Mouse (Mus musculus) MEL-GATA-1-ER (cell line): Measurements from ENCODE around the gene Jak3.
A peak's percentile ranks its signal among the peaks of the same experiment; 100 is the strongest.

Source experiments
- DNase-seq: peaks from one replicate; pipeline ENCODE4 v3.0.0-alpha.2; 2012; ENCODE audit warnings: low read depth; ENCODE audit errors: extremely low read depth

The Jak3 gene

GRCm38 (mm10) chr8:71676020-71676741 is at the start of gene Jak3:
Gene Jak3, plus strand, starts transcription at chr8:71676296.
- DNase-seq: no peak

- DNase-seq: no peak
Observed at GRCm38 (mm10) chr8:71626753-71627152, 49.3 kb upstream of the Jak3 start.

- no peak for DNase-seq
Observed at GRCm38 (mm10) chr8:71627265-71628099, 48.6 kb upstream of the Jak3 start.

DNA sequence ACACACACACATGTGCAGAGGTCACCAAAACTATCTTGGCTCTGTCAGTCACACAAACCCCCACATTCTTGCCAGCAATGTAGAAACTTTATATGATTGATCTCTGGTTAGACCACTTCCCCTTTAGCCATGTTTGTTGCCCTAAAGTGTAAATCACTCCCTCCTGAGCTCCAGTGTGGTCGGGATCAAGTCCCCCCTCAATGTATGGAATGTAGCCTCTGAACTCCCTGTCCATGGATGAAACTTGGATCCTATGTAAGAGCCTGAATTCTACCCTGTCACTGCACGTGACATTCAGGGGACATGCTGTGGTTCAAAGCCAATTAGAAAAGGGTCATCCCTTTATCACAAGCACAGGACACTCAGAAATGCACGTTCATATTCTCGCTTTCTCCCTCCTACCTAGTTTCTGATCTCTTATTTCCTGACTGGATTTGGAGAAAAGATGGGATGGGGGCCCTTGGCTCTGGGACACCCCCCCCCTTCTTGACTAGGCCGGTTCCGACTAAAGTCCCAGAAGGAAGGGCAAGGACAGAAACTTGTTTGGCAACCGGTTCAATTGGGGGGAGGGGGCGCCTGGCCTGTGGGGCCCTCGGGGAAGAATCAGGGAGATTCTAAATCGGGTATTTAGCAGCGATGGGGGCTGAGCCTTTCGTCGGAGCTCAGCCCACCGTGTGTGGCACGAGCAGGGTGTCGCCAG is 47.5 kb upstream of the Jak3 start:
- peak; percentile 25 for DNase-seq

DNA sequence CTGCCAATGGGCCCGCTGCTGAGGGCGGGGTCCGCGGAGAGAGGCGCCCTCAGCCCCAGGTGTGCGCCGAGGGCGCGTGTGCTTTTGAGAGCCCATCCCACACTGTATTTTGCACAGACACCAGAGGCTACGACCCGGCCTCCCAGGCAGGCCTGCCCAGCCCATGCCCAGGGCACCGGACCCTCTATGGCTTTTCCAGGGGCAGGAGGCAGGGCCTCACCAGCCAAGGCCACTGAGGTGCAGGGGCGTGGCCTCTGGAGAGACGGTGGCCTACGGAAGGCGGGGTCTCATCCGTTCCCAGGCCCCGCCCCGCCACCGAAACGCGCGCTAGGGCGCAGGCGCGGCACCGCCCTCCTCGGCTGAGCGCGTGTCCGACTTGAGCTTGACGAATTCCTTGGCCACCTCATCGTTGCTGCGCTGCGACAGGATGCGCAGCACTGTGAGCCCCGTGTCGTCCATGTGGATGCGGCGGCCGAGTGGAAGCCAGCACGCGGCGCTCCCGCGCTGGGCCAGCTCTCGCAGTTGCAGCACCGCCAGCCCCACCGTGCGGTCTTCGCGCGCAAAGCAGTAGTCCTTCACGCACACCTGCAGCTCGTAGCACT is 46.9 kb upstream of the Jak3 start:
- DNase-seq: peak; percentile 67

DNA sequence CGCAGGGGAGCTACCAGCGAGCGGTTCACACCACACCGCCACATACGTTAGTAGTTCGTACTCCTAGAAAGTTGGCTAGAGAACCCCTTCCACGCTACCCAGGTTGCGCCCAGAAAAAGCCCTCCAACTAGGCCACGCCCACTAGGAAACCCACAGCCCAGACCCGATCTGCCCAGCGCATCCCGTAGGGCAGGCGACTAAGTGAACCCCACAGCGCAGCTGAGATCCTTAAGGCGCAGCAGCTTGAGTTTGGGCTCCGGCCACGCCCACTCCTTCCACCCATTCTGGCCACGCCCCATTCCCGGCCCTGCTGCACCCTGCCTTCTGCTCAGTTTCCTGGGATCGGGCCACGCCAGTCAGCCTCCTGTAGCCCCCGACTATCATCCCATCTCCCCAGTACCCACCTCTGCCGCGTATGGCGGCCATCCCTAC is 46.3 kb upstream of the Jak3 start:
- DNase-seq: peak; percentile 60

GRCm38 (mm10) chr8:71630761-71631160 is 45.3 kb upstream of the Jak3 start:
- DNase-seq: no peak

DNA sequence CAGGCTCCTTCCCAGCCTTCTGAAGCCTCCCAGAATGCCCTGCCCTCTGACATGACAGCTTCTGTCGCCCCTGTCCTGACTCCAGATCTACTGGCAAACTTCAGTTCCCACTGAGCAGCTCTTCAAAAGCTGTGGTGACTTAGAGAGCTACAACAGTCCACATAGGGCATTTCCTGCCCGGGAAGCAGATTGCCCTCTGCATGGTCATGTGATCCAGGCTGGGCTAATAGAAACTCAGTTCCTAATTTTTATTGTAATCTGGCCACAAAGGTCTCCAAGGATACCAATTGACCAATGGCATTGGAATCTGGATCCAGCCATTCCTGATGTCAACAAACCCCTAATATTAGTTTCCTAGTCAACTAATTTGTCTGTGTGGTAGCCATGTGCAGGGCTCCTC is 44.2 kb upstream of the Jak3 start:
- DNase-seq: peak; percentile 23

DNA sequence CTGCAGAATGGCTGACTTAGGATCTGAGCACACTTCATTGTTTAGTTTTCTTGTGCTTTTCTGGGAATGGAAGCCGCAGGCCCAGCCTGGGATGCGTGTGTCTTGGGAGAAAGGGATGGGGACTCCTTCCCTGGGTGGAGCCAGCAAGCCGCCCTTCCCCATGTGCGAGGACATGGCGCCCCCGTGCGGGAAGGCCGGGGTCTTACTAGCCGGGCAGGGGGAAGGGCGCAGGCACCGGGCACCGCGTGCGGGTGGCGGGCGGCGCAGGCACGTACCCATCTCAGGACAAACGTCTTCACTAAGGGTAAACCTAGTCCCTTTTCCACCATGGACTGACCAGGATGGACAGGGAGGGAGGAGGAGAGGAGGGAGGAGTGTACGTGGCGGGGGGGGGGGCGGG is 42.9 kb upstream of the Jak3 start:
- peak; percentile 26 for DNase-seq

DNA sequence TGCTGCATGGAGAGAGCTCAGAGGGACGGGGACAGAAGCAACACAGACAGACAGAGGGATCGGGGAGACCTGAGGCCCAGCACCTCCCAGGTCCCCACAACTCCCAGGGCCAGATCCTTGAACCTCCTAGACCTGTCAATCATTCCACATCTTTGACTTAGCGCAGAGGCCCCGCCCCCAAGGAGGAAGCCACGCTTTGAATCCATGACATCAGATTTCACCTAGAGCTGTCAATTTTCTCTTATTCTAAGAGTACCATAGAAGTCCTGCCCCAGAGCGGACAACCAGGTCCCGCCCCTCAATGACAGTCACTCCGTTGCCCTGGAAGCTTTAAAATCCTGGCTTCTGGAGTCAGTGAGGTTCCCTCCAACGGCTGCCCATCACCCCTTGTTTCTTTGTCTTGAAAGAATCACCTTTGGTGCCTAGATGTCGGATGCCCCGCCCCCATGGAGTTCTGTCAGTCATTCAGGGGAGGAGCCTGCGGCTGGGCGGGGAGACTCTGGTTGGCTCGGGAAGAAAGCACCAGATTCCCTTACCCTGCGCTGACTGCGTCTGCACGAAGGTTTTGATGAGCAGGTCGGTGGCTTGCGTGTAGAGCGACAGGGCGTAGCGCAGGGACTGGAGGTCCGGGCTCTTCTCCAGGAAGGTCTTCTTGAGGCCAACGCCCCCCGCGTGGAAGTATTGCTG is 42.0 kb upstream of the Jak3 start:
- DNase-seq: peak; percentile 66

DNA sequence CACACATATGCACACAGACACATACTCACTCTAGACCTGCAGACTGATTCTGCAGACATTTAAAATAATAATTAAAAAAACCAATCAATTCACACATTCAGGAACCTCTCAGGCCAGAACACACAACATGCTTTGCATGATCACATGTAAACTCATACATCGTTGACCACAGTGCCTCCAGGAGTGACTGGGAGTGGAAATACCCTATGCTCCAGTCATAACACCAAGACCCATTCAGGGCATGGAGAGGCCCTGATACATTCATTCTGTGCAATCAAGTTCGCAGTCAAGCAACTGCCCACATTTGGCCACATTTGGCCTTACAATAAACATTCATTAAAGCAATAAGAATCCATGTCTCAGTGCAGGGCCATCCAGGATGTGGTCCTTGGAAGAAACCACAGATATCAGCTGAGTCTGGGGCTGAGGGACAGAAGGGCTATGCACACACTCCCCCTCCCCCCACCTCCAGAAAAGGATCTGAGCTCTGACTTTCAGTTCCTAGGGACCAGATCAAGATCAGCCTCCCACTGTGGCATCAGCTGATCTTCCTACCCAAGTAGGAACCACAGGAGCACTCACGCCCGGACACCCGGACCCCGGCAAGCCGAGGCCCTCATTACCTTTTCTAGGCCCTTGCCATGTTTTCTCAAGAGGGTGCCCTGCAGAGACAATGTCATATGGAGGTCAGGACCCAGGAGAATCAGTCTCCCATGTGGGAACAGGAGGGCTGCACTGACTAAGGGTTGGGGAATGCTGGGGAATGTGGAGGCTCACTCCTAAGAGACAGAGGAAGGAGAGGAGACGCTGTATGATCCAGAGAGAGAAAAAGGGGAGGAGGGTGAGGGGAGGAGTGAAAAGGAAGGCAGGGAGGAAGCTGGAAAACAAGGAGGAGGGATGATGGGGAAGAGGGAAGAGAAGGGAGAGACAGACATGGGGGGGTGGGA is 38.7 kb upstream of the Jak3 start:
- DNase-seq: no peak

DNA sequence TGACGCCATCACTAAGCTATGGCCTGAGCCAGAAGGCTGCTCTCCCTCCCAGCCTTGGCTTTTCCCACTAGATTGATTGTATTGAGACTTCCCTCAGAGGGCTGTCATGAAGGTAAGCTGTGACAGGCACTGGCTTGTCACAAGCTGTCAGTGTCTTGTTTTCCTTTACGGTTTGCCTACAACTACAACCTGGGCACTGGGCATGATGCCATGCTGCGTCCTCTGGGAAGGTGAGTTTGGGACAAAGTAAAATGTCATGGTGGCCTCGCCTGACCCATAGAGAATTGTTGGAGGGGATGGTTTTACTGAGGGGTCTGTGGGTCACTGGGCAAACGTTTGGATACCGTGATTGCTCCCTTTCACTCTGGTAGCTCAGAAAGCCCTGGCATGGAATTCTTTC is 37.8 kb upstream of the Jak3 start:
- no peak for DNase-seq

DNA sequence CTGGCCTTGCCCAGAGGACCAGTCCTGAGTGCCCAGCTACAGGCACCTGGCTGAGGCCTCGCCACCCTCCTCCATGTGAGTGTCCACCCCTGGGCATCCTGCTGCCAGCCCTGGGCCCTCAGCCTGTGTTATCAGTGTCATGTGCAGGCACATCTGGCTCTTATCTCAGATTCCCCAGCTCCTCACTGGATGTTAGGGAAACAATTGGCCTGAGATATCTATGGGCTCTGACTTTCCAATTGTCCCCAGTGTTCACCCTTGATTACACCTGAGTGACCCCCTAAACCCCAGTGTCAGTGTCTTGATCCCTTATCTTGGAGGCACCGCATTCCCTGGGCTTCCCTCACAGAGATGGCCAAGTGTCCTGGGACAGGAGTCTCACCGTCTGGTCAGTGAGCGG is 36.8 kb upstream of the Jak3 start:
- DNase-seq: no peak

DNA sequence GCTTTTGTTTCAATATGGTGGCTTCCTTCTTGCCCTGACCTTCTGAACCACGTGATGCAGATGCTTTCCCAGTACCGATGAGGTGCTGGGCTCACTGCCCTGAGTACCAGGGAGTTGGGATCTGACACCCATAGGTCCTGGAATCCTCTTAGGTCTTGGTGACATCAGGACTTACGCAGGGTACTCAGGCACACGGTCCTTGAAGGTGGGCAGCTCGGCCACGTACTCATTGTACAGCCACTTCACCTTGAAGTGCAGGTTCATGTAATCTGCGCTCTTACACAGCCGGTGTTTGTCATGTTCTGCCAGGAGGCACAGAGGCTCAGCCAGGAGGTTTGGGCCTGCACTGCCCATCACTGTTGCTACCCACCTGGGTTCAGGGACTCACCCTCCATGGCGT is 30.6 kb upstream of the Jak3 start:
- no peak for DNase-seq

DNA sequence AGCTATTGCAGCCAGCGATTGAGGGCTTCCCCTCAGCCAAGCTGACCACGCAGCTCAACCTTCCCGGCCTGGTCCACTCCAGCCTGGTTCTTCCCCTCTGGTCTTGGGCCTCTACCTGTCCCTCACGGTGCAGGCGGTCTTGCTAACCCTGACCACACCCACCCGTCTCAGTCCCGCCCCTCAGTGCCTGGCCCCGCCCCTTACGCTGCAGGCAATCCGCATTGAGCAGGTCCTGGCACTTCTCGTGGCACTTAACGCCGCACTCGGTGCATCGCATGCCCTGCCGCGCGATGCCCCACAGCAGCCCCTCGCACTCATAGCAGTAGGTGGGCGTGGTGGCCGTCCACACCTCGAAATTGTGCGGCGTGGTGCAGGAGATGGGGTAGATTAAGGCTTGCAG is 21.5 kb upstream of the Jak3 start:
- no peak for DNase-seq

- DNase-seq: no peak
Observed at GRCm38 (mm10) chr8:71657816-71658215, 18.3 kb upstream of the Jak3 start.

DNA sequence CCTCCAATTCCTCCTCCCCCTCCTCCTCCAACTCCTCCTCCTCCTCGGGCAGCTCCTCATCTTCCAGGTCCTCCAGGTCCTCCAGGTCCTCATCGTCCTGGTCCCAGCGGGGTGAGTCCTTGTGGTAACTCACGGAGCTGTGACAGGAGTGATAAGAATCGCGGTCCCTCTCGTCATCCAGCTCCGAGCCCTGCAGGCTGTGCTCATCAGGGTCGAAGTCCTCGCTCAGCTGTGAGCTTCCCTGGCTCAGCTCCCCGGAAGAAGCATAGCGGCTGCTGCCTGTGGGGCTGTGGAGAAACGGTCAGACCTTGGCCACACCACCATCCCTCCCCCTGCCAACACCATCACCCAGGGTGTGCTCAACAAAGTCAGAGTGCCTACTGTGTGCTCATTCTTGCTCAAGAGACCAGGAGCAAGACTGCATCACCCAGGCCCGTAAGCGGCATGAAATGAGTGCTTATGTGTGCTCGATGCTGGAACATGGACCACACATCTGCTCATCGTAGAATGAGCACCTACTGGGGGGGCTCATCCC is 17.5 kb upstream of the Jak3 start:
- no peak for DNase-seq

GRCm38 (mm10) chr8:71659751-71660150 is 16.3 kb upstream of the Jak3 start:
- DNase-seq: no peak

DNA sequence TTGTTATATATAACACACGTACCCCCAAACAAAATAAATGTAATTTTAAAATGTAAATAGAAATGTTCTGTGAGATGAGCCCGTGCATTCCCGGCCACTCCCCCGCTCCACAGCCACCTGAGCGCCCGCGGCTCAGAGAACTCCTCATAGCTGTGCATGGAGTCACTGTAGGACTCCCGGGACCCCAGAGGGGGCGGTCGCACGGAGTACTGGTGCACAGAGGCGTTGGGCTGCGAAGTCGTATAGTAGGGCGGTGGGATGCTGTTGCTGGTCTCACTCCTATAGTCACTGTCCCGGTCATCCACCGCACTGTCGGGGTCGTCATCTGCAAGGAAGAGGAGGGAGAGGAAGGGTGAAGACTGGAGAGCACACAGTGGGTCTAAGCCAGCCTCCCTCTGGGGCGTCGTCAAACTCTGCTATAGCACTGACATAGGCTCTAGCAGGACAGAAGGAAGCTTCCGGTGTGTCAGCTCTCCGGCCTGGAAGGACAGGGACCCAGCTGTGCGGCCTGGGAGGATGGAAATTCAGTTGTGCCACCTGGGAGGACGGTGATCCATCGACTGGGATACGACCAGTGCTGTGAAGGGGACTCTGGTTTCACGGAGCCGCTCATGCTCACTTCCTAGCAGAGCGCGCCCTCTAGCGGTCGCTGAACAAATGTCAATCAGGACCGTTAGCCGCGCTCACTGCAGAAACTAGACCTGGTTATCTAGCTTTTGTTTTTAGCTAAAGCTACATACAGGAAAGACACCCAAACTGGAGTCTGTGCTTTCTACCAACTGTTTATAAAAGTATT is 15.6 kb upstream of the Jak3 start:
- DNase-seq: peak; percentile 63
